Mouse (Mus musculus) ovary, adult 18-20 months (tissue): ENCODE measurements around the gene Cpt1a.

Source experiments
- DNase-seq: peaks from one replicate; pipeline ENCODE4 v3.0.0; 2022; ENCODE audit warnings: low spot score, mixed read lengths

Cpt1a gene

GRCm38 (mm10) chr19:3373380-3373779 is 51.2 kb downstream of the Cpt1a start:
- no peak for DNase-seq

GRCm38 (mm10) chr19:3374028-3374427 is 51.9 kb downstream of the Cpt1a start:
- DNase-seq = no peak

DNA sequence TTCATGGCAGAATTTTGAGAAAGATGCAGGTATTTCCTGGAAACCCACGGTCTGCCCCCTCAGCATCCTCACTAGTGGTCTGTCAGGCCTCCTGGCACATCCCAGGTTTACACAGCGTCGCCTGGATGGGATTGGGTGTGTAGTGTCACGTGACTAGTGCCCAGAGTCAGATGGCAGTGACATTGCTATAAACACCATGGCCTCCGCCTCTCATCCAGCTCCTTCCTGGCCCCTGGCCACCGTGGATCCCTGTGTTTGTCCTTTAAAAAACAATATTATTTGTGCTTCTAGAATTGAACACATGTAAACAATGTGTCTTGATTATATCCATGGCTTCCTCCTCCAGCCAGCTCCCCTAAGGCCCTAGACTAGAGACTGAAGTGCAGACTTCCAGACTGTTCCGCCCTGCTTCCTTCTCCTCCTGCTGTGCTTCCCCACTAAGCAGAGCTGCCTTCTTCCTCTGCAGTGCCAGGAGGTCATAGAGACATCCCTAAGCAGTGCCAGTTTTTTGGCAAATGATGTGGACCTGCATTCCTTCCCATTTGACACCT is 53.9 kb downstream of the Cpt1a start:
- DNase-seq = no peak

DNA sequence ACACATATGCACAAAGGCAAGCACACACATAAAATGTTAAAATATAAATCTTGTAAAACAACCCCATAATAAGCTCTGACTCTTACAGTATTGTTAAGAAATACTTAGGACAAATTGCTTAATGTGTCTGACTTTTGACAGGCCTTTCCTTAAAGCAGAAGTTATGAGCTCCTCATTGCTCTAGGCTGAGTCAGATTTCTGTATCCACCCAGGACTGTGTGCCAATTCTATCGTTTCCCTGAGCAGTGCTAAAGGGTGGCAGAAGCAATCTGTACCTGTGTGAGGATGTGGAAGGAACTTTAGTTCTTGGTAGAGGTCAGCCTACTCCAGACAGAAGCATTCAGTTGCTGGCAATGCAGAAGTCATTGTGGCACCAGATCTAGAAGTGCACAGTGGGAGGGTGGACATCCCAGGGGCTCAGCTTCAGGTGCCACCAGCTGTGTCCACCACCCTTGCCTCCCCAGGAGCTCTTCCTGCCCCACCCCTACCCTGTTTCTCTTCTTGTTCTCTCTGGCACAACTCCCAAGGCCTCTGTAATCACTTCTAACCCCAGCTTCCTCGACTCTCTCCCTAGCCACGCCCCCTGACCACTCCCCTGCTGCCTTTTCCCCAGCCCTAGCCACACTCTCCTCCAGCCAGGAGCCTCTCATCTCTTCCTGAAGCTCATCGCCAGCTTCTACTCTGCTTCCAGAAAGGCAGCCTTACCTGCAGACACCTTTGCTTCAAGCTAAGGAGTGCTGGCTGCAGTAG is 55.0 kb downstream of the Cpt1a start:
- peak; percentile 77 for DNase-seq

- DNase-seq = no peak
Observed at GRCm38 (mm10) chr19:3378614-3379013, 56.5 kb downstream of the Cpt1a start.

- DNase-seq = no peak
Observed at GRCm38 (mm10) chr19:3388061-3388460, 65.9 kb downstream of the Cpt1a start.

DNA sequence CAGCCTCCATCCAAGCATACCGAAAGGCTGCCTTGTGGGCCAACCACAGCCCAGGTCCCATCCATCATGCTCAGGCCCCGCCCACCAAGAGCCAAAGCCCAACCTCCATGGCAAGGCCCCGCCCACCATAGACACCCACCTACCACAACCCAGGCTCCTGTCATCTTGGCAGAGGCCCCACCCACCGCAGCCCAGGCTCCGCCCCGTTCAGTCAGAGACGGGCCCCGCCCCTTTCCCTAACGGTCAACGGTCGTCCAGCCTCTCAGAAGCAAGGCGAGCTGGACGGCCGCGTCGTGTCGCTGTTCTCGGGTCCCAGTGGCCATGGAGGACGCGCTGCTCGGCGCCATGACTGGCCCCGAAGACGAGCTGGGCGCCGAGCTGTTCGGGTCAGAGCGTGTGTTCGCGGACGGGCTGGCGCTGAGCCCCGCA is 66.5 kb downstream of the Cpt1a start, which contains the start of gene Tesmin:
Gene Tesmin, plus strand, starts transcription at position 229 of the 429 bp plus-strand sequence.
- peak; percentile 76 for DNase-seq

DNA sequence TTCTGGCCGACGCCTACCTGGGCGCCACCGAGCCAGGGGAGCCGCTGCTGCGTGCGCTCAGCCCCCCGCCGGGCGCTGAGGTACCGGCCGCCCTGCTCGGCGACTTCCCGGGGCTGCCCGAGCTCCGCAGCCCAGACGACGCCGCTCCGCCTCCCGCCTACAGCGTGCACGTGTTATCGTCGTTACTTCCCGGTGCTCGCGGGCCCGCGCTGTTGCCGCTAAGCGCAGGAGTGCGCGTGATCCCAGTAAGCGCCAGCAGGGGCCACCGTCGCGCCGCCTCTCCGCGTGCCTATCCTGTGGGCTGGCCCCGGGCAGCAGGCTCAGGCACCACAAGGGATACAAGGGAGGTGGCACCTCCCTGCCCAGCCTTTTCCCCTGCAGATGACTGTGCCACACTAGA is 67.0 kb downstream of the Cpt1a start:
- peak; percentile 82 for DNase-seq

- DNase-seq = no peak
Observed at GRCm38 (mm10) chr19:3392384-3392783, 70.2 kb downstream of the Cpt1a start.

GRCm38 (mm10) chr19:3394216-3394615 is 72.1 kb downstream of the Cpt1a start:
- DNase-seq = no peak

- no peak for DNase-seq
Observed at GRCm38 (mm10) chr19:3400057-3400456, 77.9 kb downstream of the Cpt1a start.

- DNase-seq = no peak
Observed at GRCm38 (mm10) chr19:3401504-3401903, 79.4 kb downstream of the Cpt1a start.

DNA sequence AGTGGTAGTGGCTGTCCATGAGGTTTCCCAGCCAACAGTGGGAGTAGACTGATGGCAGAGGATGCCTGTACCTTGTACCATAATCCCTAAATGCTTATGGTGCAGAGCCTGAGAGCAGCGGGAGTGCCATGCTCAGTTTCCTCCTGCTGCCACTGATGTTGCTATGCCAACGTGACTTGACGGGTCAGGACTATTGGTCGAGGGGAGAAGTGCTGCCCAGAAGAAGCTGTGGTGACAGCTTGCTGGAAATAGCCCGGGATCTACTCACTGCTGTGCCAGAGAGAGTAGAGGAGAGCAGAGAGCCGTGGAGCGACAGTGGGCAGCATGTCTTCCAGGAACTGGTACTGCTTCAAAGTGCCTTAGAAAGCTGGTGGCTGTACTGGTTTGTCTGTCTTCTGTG is 79.8 kb downstream of the Cpt1a start:
- no peak for DNase-seq

DNA sequence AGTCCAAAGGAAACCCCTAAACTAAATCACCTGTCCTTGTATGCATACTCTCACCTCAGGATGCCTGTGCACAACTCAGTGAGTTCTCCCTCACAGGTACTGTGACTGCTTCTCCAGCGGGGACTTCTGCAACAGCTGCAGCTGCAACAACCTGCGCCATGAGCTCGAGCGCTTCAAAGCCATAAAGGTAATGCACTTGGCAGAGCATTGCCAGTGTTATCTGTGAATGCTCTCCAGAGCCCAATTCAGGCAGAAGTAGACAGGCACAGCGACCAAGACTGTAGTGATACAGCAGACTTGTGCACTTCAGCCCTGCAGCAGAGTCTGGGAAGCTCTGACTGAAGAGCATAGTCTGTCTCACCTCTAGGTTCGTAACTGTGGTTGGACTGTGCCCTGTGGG is 80.3 kb downstream of the Cpt1a start:
- DNase-seq = no peak

DNA sequence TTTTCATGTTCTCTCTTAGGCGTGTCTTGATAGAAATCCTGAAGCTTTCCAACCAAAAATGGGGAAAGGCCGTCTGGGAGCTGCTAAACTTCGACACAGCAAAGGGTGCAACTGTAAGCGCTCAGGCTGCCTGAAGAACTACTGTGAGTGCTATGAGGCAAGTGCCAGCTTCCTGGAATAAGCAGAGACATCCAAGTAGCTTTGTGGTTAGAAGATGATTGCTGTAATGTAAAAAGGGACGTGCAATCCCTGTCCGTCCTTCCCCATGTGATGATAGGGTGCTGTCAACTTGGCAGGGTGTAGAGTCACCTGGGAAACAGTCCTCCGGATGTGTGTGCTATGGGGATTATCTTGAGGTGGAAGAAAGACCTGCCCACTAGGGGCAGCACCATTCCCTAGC is 81.9 kb downstream of the Cpt1a start:
- no peak for DNase-seq

DNA sequence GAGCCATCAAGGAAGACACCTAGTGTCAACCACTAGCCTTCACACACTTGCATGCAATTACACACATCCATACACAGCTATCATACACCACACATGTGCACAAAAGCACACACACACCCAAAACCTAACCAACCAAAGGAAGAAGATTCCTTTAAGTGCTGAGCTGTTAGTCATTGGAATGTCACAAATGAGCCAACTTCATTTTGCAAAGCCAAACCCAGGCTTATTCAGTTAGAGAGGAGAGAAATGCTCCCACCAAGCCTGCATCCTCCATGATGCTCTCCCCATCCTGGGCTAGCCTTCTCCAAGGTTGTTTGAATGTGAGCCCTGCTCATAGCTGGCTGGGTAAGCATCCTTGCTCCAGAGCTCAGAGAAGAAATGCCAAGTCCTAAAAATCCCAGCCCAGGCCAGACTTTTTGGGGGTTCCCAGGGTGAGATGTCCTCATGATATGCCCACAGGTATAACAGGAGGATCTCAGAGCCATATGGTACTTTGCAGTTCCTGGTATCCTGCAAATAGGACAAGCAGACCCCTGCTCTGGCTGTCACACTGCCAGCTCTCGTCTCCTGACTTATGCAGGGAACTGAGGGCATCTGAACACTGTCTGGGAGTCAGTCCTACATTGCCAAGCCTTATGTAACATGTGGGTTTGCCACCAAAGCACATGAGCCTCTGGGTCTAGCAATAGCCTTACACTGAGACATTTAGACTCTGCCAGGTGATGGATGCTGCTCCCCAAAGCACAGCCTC is 83.6 kb downstream of the Cpt1a start:
- no peak for DNase-seq

DNA sequence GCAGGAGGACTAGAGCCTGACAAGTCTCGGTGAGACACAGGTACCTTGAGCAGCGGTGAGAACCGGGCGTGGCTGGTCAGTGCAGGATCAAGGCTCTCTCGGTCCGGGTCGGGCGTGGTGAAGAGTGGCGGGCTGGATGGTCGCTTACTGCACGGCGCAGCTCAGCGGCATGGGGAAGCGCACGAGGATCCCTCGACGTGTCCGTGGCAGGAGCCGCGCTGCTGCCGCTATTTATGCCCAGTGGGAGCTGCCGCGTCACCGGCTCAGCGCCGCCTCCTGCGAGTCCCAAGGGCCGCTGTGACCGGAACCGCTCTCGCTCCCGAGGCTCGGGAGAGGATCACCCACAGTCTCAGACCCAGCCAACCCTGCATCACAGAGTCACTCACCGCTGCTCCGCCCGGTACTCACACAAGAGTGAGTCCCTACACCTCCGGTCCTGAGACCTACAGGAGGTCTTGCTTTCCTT is 92.2 kb downstream of the Cpt1a start, which contains the start of gene Gal:
Gene Gal, minus strand, starts transcription at position 277 of the 466 bp plus-strand sequence.
- DNase-seq = peak; percentile 8

- peak; percentile 5 for DNase-seq
Observed at GRCm38 (mm10) chr19:3419251-3419650, 97.1 kb downstream of the Cpt1a start.

DNA sequence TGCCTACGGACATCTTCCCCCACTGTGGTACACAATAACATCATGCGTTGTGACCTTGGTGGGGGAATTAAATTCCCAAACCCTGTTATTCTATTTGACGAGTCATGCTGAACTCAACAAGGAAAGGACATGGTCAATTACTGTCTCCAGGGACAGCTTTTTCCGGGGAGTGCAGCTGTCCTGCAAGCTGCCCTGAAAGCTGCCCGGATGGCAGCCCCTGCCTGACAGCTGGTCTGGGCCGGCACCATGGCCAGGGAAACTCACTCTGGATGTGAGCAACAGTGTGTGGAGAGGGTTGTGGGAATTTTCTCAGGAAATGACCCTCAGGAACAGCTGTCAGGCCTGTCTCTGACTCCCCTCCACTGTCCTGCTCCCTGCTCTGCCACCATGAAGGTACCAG is 100.4 kb downstream of the Cpt1a start:
- DNase-seq = no peak

DNA sequence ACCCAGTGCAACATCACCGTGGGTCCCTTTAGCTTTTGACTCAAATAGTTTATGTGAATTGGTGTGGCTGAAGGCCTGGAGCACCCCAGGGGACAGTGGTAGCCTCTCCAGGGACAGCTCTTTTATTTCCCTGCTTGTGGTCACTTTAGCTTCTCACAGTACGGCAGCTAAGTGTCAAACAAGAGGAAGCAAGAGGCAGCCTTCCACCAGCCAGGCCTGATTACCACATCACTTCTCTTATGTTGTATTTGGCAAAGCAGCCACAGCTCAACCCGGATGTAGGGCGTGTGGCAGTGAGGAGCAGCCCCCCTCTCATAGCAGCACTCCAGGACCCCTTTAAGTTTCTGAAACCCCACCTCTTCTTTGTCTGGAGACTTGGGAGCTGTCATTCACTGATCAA is 100.8 kb downstream of the Cpt1a start:
- no peak for DNase-seq

GRCm38 (mm10) chr19:3424214-3424613 is 102.1 kb downstream of the Cpt1a start:
- no peak for DNase-seq

DNA sequence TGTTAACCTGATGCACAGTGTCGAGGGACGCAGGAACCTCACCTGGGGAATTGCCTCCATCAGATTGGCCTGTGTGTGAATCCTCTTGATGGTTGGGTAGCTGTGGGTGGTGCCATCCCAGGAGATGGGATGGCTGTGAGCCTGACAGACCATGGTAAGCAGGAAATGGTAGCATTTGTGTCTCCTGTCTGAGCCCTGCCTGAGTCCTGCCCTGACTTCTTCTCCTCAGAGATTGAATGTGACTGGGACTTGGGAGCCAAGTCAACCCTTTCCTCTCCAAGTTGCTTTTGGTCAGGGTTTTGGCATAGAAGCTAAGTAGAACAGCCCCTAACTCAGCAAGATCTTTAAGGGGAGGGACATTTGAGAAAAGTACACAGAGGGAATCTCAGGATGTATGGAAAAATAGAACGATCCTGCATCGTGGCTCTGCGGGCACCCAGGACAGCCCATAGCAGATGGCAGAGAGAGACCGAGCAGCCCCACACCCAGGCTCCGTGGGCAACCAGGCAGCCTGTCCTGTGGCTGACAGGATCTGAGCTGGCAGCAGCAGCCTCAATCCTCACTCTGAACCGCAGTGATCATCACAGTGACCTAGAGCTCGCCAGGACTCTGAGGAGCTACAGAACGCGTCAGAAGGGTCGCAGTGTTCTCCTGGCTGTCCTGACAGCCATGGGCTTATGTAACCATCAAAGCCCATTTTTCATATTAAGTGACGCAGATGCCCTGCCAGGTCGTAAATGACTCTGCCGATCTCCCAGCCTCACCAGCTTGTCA is 106.1 kb downstream of the Cpt1a start:
- no peak for DNase-seq
